Mouse (Mus musculus) left cerebral cortex, postnatal 14 days (tissue): ENCODE results near the gene Dmd. TPM values are rescaled to one million over a fixed set of nuclear protein-coding genes. Genes with fewer than 3 reads are reported as not detected.
A peak's percentile ranks its signal among the peaks of the same experiment; 100 is the strongest.

Experiments used
- DNase-seq, 2 experiments: peaks; one replicate each; pipeline ENCODE4 v3.0.0; 2021 to 2022; ENCODE audit warnings: low spot score in 2 of 2, mixed read lengths in 1 of 2
- intact Hi-C: fragments of 180-260 bp; cut with DNase I; formaldehyde crosslinking; loops from one replicate; pipeline ENCODE4 v1.15.1; 2025
- total RNA-seq, 2 experiments: library from RNA; stranded (reverse); gene quantifications; 2 replicates each; pipeline ENCODE4 v1.2.3; 2021

Dmd gene
- total RNA-seq, 2 experiments from 2014 or later, result 61.3 to 61.7 TPM

- no peak for DNase-seq
- intact Hi-C loops, result no loop called here
Measured at GRCm38 (mm10) chrX:84960557-84960956, 2011.9 kb downstream of the Dmd start.

GRCm38 (mm10) chrX:84960972-84961371 lies 2012.3 kb downstream of the Dmd start:
- intact Hi-C loops, result no loop called here

GRCm38 (mm10) chrX:85008304-85008703 lies 2059.6 kb downstream of the Dmd start:
- no peak for DNase-seq
- intact Hi-C loops, result no loop called here

More at GRCm38 (mm10) chrX:84960972-84961371, 2012.3 kb downstream of the Dmd start:
- no peak for DNase-seq

GRCm38 (mm10) chrX:85041466-85042058 lies 2092.9 kb downstream of the Dmd start:
- intact Hi-C loops, result no loop called here
- DNase-seq, result no peak

GRCm38 (mm10) chrX:85046631-85047030 lies 2098.0 kb downstream of the Dmd start:
- DNase-seq, result peak in 1 of 2 experiments; percentile 19
- intact Hi-C loops, result no loop called here

- intact Hi-C loops, result no loop called here
- peak in 1 of 2 experiments; percentile 51 for DNase-seq
Measured at GRCm38 (mm10) chrX:85048141-85049110, 2099.8 kb downstream of the Dmd start.

- DNase-seq, result no peak
- intact Hi-C loops, result no loop called here
Measured at GRCm38 (mm10) chrX:85049593-85049992, 2100.9 kb downstream of the Dmd start.

- DNase-seq, result no peak
- intact Hi-C loops, result no loop called here
Measured at GRCm38 (mm10) chrX:85073602-85074001, 2124.9 kb downstream of the Dmd start.

- DNase-seq, result peak in 1 of 2 experiments; percentile 6
- intact Hi-C loops, result no loop called here
Measured at GRCm38 (mm10) chrX:85076845-85077244, 2128.2 kb downstream of the Dmd start.

GRCm38 (mm10) chrX:85077605-85078004 lies 2128.9 kb downstream of the Dmd start:
- no peak for DNase-seq
- intact Hi-C loops, result no loop called here

- intact Hi-C loops, result no loop called here
- DNase-seq, result no peak
Measured at GRCm38 (mm10) chrX:85079174-85079573, 2130.5 kb downstream of the Dmd start.

GRCm38 (mm10) chrX:85084237-85085153 lies 2135.8 kb downstream of the Dmd start:
- DNase-seq, result peak; percentile 14 to 18
- intact Hi-C loops, result no loop called here

GRCm38 (mm10) chrX:85089506-85089905 lies 2140.8 kb downstream of the Dmd start:
- no peak for DNase-seq
- intact Hi-C loops, result no loop called here

GRCm38 (mm10) chrX:85093354-85093753 lies 2144.7 kb downstream of the Dmd start:
- no peak for DNase-seq
- intact Hi-C loops, result no loop called here

- no peak for DNase-seq
- intact Hi-C loops, result no loop called here
Measured at GRCm38 (mm10) chrX:85098691-85099090, 2150.0 kb downstream of the Dmd start.

- intact Hi-C loops, result no loop called here
- DNase-seq, result no peak
Measured at GRCm38 (mm10) chrX:85112418-85112817, 2163.7 kb downstream of the Dmd start.

- no peak for DNase-seq
- intact Hi-C loops, result no loop called here
Measured at GRCm38 (mm10) chrX:85132706-85133105, 2184.0 kb downstream of the Dmd start.

GRCm38 (mm10) chrX:85137293-85137692 lies 2188.6 kb downstream of the Dmd start:
- intact Hi-C loops, result no loop called here
- DNase-seq, result no peak

- intact Hi-C loops, result no loop called here
- no peak for DNase-seq
Measured at GRCm38 (mm10) chrX:85171264-85171663, 2222.6 kb downstream of the Dmd start.

- intact Hi-C loops, result no loop called here
Measured at GRCm38 (mm10) chrX:85187565-85187964, 2238.9 kb downstream of the Dmd start.

More at GRCm38 (mm10) chrX:85187565-85187964, 2238.9 kb downstream of the Dmd start:
- DNase-seq, result no peak
